Mouse (Mus musculus) retina, postnatal 7 days (tissue): ENCODE results near the gene Fam83g.

Experiments used
- DNase-seq: peaks from one replicate; pipeline ENCODE4 v3.0.0-alpha.2; 2012; ENCODE audit warnings: low read depth, low spot score

Fam83g gene

DNA sequence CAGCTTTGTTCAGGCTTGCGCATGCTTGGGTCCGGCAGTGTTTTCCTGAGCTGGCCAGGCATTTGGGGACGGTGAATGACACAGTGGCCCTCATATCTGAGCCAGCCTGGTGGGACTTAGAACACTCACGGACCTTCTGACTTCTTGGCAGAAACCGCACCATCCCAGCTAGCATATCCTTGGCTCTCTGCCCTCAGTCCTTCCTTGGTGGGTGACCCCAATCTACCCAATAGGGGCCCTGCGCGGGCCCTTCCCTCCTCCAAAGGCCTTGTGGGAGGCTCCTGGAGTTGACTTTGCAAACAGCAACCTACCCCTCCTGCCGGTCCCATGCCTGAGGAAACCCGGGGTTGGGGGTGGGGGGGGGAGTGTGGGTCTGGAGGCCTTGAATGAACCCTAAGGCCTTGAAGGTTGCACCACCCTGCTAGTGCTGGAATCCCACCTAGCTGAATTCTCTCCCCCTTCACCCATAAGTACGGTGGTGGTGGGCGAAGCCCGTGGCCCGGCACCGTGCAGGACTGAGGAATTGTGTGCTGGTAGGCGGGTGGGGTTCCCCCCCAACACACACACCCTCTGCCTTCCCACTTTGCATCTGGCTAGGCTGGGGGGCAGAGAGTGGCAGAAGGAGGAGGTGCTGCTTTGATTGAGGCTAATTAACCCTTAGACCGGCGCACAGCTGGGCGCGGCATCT is 9.6 kb upstream of the Fam83g start:
- DNase-seq: no peak

DNA sequence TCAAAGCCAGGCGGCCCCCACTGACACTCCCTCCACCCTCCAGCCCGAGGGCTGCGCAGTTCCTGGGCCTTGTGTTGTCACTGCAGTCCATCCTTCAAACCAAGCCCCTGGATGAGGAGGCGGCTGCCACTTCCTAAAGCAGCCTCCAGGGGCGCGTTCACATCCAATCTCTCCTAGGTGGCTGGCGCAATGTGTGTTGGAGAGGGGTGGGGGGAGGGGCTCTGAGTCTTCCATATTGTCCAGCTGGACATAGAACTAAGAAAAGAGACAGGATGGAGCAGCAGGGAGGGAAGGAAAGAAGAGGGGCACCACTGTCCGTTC is 9.1 kb upstream of the Fam83g start:
- DNase-seq: peak; percentile 49

DNA sequence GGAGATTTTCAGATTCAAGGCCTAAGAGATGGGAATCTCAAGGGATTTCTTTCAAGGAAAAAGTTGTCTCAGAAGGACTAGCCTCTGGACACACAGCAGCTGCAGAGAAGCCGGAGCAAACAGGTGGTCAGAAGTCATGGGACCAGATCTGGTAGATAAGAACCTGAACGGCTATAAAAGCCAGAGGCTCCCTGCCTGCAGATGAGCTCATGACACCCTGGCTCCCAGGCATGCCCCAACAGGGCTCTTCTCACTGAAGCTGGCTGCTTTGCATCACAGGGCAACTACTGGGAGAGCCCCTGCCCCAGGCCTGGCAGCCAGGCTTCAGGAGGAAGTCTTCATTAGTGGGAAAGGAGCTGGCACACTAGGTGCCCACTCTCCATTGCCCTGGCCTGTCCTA is 8.6 kb upstream of the Fam83g start:
- DNase-seq: no peak

DNA sequence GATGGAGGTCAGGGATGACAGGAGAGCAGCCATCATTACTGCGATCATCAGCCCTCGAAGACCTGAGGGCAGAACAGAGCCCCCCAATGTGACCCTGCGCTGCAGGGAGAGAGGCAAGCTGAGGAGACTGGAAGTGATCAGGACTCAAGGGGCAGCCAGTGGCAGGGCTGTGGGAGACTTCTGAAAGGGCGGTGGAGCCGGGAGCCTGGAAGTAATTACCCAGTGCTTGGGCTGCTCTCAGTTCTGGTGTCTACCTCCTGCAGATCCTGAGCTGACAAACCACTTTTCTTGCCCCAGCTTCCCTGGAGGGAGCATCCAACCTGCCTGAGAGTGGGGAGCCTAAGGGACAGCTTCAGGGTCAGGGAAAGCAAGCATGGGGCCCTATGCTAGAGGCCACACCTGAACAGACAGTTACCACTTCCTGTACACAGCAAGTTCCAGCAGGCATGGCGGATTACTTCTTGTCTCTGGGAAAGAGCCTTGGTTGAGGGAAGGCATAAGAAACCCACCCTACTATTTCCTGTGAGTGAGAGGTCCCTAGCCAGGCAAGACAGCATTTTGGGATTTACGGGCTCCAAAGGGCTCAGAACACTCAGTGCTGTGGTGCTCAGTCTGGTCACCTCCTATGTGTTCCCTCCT is 7.6 kb upstream of the Fam83g start:
- DNase-seq: no peak

DNA sequence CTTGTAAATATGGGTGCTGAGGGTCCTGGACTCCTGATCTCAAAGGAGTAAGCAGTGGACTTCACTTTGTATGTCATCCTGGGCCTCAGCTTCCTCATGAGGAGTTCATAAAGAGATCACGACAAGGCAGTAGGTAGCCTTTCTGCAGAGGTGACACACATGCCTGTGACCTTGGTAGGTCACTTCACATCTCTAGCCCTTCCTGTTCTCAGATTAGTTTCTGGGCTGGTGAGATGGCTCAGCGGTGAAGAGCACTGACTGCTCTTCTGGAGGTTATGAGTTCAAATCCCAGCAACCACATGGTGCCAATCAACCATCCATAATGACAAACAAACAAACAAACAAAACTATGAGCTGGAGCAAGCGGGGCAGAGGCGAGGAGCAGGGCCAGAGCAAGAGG is 6.2 kb upstream of the Fam83g start:
- DNase-seq: no peak

DNA sequence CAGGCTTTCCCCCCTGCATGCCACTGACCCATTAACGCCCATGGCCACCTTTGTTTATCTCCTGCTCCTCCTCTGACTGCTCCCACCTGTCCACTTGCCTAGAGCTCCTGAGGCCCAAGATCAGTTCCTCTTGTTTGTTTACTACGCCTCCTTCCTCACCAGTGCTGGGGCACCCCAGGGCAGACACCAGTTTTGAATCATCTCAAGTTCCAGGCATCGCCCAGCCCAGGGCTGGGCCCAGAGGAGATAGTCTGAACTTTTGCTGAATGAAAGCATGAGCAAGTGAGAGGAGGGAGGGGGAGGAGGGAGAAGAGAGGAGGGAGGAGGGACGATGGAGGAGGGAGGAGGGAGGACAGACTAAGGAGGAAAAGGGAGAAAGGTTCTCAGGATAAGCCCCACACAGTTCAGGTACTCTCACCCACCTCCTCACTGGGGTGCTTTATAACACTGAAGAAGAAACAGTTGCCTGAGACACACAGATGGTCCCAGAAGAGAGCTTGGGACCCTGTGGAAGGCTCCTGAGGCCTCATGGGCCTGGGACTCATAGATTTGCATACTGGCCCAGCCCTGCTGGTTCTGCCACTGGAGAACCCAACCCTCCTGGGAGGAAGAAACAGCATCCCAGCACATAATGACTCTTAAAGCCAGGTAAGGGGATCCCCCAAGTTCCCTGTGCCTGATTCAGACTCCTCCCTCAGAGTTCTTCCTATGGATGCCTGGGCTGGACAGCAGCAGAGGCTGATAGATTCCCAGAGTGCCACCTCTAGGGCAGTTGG is 4.6 kb upstream of the Fam83g start:
- DNase-seq: no peak

DNA sequence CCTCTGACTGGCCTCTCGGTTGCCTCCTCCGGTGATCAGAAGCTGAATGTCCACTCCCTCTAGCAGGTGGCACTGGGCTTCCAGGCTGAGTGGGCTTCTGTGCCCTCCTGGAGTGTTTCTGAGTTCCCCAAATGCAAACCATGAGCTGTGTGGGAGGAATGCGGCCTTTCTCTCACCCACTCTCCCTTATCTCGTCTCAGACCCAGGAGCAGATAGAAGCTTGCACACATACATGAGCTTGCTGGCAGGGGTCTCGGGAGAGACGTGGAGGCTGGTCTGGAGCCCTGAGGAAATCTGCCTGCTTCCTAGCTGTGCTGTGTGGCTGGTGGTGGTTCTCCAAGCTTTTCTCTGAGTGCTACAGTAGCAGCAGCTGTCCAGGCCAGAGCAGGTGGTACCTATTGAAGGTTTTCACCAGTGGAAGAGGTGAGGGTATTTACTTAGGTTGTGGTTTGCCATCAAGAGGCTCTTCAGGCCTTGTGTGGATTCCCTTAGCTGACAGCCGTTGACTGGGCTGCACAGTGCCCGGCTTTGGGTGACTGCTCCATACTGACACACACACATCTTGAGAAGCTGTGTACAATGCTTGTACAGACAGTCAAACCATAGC is 1.3 kb downstream of the Fam83g start:
- DNase-seq: no peak

DNA sequence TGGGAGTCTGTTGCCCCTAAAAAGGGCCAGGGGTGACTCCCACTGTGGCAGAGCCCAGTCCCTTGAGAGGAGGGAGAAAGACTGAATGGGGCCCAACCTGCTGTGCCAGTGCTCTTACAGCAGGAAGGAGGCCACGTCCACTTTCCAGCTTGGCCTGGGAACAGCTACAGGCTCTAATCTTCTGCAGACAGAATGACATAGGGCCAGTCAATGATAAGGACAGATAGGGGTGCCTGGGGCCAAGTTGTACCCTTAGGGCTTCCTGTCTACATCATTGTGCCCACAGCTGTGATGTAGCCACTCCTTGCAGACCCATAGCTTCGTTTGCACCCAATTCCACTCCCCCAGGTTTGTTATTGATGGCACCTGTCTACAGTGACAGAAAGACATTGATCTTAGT is 2.2 kb downstream of the Fam83g start:
- DNase-seq: no peak

DNA sequence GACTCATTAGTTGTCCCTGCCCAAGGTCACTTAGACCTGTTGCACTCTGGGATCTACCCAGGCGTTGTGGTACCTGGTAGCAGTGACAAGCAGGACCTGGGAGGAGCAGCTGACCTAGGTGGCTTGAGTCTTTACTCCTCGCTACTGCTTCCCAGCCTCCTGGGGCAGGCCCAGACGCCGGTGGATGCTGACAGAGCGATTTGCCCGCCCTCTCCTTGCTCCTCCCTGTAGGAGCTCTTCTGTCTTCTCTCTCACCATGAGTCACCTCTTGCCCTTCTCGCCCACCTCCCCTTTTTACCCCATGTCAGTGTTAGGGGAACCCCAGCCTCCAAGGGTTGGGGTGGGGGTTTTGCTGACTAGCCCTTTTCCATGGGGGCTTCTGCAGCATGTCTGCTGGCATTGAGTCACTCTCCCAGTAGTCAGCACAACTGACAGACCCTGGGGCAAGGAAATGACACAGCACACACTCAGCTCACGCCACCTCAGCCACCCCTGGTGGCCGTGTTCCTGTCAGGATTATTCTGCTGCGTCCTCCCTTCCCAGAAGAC is 3.1 kb downstream of the Fam83g start:
- no peak for DNase-seq

DNA sequence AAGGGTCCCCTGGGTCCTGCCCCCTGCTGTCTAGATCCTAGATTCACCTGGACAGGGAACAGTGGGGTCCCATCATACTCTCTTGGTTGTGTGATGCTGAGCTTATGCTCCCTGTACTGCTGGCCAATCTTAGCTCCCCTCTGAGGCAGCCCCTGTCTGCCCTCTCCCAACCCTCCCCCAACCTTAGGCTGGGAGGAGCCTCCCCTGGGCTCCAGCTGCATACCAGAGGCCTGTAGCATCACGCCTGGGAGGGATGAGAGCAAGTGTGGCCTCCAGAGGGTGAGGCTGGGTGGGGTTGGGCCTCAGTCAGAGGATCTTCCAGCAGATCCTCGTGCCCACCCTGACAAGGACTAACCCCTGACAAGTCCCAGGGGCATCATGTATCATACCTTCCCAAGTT is 3.7 kb downstream of the Fam83g start:
- no peak for DNase-seq

DNA sequence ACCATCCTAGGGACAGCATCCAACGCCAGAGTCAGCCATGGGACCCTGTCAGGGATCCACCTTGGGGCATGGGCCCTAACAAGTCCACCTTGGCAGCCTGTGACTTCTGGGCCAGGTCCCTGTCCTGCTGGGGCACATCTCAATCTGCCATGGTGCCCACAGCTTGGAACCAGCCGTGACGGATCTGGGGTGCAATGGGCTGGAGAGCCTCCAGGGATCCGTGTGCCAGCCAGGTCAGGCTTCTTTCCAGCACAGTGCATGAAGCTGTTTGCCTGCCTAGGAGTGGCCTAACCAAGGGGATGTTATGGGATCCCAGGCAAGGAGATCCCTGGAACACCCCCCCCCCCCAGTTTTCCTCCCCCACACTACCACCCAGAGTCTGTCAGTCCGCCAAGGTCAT is 9.1 kb downstream of the Fam83g start:
- DNase-seq: no peak

DNA sequence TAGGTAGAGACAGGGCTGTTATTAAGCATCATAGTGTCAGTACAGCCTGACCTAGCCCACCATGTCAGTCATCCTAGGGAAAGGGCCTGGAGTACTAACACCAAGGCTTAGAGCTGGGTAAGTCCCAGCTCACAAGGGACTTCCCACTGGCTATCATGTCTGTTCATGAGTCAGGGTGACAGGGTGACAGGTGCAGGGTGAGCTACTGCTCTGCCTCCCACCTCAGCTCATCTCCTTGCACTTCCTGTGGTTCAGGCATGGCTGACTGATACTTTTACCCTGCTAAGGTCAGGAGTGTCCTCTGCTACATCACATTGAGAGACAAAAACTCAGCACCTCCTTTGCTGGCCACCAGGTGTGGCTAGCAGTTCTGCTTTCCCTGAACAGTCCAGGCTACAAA is 15.0 kb downstream of the Fam83g start:
- DNase-seq: no peak

DNA sequence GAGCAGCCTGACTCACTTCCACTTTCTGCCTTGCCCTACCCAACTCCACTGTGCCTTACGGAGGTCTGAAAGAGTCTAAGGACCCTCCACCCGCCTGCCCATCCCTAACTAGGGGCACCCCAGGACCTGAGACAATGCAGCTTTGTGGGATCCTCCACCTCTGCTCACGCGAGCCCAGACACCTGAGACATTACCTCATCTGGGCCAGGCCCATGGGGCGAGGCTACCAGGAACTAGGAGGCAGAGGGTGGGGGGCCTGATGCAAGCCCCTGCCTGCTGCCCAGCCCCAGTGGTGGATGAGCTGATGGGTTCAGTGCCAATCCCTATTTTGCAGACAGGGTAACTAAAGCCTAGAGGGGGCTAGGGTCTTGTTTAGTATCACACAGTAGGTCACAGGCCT is 15.6 kb downstream of the Fam83g start:
- DNase-seq: no peak

DNA sequence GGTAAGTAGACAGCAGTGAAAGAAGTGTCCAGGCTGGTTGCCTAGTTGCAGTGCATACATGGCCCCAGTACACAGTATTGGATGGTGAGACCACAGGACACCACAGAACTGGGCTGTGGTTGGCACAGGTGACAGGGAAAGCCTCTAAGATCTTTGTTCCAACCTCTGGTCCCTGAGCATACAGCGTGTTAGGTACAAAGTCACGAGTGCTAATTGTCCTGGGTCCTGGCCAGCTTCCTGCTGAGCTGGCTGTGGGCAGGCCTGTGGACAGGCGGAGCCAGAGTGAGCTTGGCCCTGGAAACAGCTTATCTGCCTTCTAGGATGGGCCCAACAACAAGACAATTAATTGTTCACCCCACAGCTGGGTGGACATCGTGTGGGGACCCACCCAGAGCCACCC is 16.0 kb downstream of the Fam83g start:
- no peak for DNase-seq

DNA sequence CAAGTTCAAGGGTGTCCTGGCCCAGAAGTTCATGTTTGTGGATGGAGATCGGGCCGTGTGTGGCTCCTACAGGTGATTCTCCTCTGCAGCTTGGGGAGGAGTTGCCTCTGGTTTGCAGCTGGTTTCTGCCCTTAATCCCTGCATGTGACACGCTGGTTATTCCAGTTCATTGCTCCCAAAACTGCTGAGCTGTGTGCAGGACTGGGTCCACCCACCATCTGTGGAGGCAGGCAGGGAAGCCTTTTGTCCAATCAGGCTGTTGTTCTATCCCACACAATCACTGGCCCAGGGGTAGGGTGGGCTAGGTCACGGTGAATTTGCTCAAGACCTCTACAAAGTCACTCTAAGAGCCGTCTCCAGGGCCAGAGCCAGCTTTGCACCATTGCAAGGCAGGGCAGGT is 17.8 kb downstream of the Fam83g start:
- DNase-seq: no peak

DNA sequence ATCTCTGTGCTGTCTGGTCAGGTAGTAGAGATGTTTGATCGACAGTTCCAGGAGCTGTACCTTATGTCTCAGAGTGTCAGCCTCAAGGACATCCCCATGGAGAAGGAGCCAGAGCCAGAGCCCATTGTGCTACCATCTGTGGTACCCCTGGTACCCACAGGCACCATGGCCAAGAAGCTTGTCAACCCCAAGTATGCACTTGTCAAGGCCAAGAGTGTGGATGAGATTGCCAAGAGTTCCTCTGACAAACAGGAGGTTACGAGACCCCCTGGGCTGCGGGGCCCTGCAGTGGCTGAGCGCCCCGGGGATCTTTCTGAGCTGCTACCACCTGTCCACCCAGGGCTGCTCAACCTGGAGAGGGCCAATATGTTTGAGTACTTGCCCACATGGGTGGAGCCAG is 18.6 kb downstream of the Fam83g start:
- no peak for DNase-seq

DNA sequence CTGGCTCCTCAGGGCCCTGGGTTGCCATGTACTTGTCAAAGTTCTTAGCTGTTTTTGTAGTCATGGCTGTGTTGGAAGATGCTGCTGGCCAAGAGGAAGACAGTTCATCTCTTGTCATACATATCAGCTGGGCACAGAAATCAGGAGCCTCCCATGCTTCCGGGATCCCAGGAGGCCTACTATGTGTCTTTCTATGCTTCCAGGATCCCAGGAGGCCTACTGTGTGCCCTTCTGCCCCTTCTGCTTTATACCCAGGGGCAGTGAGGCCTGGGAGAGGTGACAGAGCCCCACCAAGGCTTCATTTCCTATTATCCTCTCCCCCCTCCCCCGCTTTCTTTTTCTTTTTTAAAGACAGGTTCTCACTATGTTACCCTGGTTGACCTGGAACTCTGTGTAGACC is 21.7 kb downstream of the Fam83g start:
- no peak for DNase-seq

DNA sequence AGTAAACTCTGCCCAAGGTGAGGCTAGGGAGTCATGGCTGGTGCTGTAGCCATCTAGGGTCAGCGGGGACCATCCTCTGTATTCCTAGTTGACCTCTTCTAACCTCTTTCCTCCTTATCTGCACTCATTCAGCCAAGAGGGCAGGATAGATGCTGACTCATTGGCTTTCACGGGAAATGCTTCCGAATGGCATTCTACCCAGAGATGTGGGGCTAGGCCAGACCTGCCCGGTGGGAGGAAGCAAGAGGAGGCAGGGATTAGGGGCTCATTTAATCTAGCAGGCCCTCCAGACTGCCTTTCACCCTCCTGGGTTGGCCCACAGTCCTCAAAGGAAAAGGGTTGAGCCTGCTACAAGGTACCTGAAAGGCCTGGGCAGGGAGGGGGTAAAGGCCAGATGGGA is 22.3 kb downstream of the Fam83g start:
- no peak for DNase-seq

DNA sequence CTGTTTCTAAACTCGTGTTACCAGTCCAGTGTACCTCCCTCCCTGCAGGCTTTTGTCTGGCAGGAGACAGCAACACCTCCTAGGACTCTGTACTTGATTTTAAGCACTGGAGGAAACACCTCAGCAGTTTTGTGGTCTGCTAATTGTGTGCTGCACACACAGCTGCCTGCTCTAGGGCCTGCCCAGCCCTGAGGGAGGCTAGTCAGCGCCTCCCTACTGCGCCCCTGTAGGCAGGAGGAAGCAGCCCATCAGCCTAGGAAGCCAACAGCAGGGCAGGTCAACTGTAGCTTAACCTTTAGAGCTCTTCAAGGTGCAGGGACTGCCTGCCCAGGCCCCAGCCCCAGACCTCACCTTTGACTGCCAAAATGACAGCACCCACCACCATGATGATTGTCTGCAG is 25.0 kb downstream of the Fam83g start:
- DNase-seq: no peak

DNA sequence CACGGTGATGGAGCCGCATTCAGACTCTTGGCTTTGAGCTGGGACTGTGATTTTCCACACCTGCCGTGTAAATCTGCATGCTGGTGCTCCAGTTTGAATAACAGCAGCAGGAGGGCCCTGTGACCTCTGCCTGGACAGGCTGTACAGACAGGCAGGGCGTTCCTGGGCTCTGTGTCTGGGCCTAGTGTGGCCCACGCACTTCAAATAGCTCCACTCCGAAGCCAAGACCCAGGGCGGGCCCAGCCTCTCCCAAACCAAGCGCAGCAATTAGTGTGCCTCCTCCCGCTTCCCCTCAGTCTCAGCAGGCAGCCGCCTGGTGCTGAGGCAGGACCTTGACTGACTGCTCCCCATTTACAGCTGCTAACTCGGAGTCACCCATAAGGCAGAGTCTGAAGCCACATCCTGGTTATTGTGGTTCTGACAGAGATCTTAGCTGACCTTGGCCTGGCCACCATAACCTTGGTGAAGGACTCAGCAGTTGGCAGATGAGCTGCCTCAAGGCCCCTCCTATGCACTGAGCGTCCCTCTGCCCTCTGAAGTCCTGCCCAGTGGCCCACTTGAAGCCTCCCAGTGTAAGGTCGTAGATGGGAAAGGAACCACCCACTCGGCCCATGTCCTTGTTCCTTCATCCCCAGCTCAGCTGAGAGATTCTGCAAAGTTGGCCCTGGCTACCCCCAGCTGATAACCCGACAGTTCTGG is 29.4 kb downstream of the Fam83g start:
- DNase-seq: no peak

DNA sequence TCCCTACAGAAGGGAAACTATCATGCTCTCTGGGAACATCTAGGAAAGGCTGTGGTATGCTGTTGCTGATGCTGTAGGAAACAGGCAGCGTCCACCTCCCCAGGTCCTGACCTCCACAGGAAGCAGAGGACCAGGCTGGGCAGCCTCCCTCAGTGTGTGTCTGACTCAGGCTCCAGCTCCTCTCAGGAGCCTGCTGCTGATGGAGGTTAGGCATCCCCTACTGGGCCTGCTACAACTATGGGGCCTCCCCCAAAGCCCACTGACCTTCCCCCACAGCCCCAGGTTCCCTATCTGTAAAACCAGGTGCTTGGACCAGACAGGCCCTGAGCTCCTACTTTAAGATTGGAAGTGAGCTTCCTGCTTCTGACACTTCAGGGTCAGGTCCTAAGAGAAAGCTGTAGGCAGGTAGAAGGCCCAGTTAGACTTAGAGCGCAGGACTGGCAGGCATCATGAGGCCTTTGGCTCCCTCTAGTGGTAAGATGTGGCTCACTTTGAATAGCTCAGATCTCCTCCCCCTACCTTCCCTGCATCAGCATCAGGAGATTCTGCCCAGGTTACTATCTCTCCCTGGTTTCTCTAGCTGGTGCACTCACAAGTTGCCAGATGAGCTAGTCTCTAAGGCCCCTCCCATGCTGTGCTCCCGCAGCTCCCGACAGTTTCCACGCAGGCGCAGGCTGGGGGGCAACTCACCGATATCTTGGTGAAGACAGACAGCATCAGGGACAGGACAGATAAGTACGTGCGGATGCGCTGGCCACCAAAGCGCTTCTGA is 30.6 kb downstream of the Fam83g start:
- DNase-seq: peak; percentile 84
